Mouse (Mus musculus): Measurements from ENCODE around the gene Plk3. TPM values are rescaled to one million over a fixed set of nuclear protein-coding genes. Genes with fewer than 3 reads are reported as not detected.

Plk3 gene
- total RNA-seq, 1 experiment from 2014 or later: 24.2 TPM

GRCm38 (mm10) chr4:117096666-117097065, 37.1 kb downstream of the Plk3 start:
- ATAC-seq (ENCODE audit: extremely low read depth, insufficient number of reproducible peaks, low FRiP score, poor library complexity, severe bottlenecking): no peak

GRCm38 (mm10) chr4:117095551-117096452, 38.0 kb downstream of the Plk3 start, which contains the start of gene Ptch2:
Gene Ptch2 (plus strand): TSS chr4:117096075.
- ATAC-seq (ENCODE audit: extremely low read depth, insufficient number of reproducible peaks, low FRiP score, poor library complexity, severe bottlenecking): peak; percentile 35; the same call in 1 of the 2 replicates

- ATAC-seq (ENCODE audit: extremely low read depth, insufficient number of reproducible peaks, low FRiP score, poor library complexity, severe bottlenecking): no peak
Observed at GRCm38 (mm10) chr4:117094626-117095361, 39.0 kb downstream of the Plk3 start.

- no peak for ATAC-seq (ENCODE audit: extremely low read depth, insufficient number of reproducible peaks, low FRiP score, poor library complexity, severe bottlenecking)
Observed at GRCm38 (mm10) chr4:117090586-117090985, 43.2 kb downstream of the Plk3 start.

- no peak for ATAC-seq (ENCODE audit: extremely low read depth, insufficient number of reproducible peaks, low FRiP score, poor library complexity, severe bottlenecking)
Observed at GRCm38 (mm10) chr4:117087948-117088640, 45.7 kb downstream of the Plk3 start.

Other genes starting within 250 kb of the Plk3 start
- 50.2 and 63.2 TPM in 2 replicates for gene Urod, start 139.6 kb downstream of the Plk3 start, total RNA-seq (2017)
- gene Hectd3, start 138.6 kb downstream of the Plk3 start, total RNA-seq (2017): 41.3 and 50.8 TPM in 2 replicates
- 12.8 and 24.6 TPM in 2 replicates for gene Eif2b3, start 114.6 kb downstream of the Plk3 start, total RNA-seq (2017)
- 0.35 TPM in 1 of 2 replicates, not detected in the other for gene Ptch2, start 37.9 kb downstream of the Plk3 start, total RNA-seq (2017)
- 58.1 and 59.0 TPM in 2 replicates for gene Btbd19, start 8.2 kb downstream of the Plk3 start, total RNA-seq (2017)
- 0.61 TPM in 1 of 2 replicates, not detected in the other for gene Tctex1d4, start 7.2 kb downstream of the Plk3 start, total RNA-seq (2017)
- 1,061 and 1,103 TPM in 2 replicates for gene Rps8, start 22.3 kb upstream of the Plk3 start, total RNA-seq (2017)
- gene Kif2c, start 48.7 kb upstream of the Plk3 start, total RNA-seq (2017): 0.35 TPM in 1 of 2 replicates, not detected in the other
- not detected in 2 replicates for gene Tmem53, start 118.0 kb upstream of the Plk3 start, total RNA-seq (2017)
- gene Armh1, start 118.2 kb upstream of the Plk3 start, total RNA-seq (2017): not detected in 2 replicates